Mouse (Mus musculus): ENCODE measurements at regions not wholly inside any gene's neighbourhood (a gene's known extent, or its start where the extent isn't known, plus 50 kb on each side); places are given as distances from the start of the nearest gene placed in this dataset.

DNA sequence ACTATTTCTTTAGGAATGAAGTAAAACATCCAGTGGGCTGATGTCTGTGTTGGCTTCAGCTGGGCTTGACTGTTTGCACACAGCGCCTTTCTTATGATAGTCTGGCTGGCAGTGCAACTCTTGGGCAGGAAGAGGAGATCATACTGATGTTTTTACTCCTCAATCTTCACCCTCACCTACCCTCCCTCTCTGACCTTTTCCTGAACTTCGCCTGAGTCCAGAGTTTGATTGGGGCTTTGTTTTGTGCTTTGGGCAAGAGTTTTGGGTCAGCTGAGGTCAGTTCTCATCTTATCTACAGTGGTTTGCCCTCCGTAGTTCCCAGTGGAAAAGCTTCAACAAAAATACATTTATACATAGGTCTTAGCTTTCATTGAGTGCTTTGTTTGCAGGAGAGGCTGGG lies 118.1 kb upstream of the Dpt start:
- Histone ChIP-seq H3K27ac (no peak overlapping the region), H3K4me2 (replicated peaks) (no peak overlapping the region), H3K27me3 (ENCODE audit: control insufficient read depth, insufficient read depth, low read length) (no peaks in the 10 kb centered on the region), H3K4me1 (replicated peaks; ENCODE audit: control insufficient read depth, insufficient read depth, low read length) (no peaks in the 10 kb centered on the region), H3K9ac (no peak overlapping the region), H3K36me3 (replicated peaks; ENCODE audit: control insufficient read depth, insufficient read depth) (no peaks in the 10 kb centered on the region), H3K9me3 (ENCODE audit: control insufficient read depth, low read length) (0 out of 2 replicates have a peak, but pooled peaks cover 6% of the 10 kb centered on the region), H3K4me3 (replicated peaks; ENCODE audit: low read length) (no peak overlapping the region)
- ATAC-seq (ENCODE audit: low FRiP score), result no peak
- DNase-seq (ENCODE audit: low spot score), result no peak
- 78% methylated on average over 3 of the region's 3 CpGs for WGBS

DNA sequence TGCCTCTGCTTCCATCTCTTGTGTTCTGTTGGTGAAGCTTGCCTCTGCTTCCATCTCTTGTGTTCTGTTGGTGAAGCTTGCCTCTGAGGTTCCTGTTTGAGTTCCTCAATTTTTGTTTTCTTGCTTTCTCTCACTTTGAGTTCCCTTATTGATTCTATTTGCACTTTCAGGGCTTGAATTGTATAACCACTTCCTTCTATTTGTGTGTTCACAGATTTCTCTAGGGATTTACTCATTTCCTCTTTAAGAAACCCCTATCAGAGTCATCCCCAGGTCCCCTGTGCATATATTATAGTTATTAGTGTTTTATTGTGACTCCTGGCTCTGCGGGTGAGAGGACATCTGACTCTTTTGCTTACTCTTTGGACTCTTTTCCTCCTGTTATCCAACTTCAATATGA lies 144.2 kb upstream of the Dpt start:
- H3K27me3 ChIP-seq (ENCODE audit: control insufficient read depth, insufficient read depth, low read length), result no peaks in the 10 kb centered on the region

DNA sequence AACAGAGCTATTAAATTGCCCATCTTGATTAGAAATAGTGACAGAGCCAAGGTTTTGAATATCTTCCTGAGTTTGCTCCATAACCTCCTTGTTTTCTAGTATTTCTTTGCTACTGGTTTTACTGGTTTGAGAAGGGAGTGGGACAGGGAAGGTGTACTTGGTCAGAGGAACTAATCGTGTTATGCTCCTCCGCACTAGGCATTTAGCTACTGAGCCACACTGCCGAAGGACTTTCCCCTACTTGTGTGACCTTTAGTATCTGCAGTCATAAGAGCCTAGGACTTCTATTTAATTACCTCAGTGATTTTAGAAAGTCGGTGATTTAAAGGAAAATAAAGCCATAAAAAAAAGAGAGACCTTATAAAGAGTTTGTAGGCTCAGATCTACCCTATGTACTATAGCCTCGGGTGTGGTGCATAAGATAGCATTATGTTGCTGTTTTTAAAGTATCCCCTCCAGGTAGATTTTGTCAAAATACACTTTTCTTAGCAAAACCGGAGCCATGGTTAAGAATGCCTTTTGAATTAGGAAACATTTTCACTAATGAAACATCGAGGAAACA lies 158.5 kb upstream of the Dpt start:
- Histone ChIP-seq H3K4me1 (replicated peaks; ENCODE audit: control insufficient read depth, insufficient read depth, low read length) (no peaks in the 10 kb centered on the region), H3K27me3 (ENCODE audit: control insufficient read depth, insufficient read depth, low read length) (no peaks in the 10 kb centered on the region), H3K27ac (no peak overlapping the region), H3K36me3 (replicated peaks; ENCODE audit: control insufficient read depth, insufficient read depth) (no peaks in the 10 kb centered on the region), H3K9ac (no peak overlapping the region), H3K9me3 (ENCODE audit: control insufficient read depth, low read length) (no peaks in the 10 kb centered on the region), H3K4me2 (replicated peaks) (no peak overlapping the region), H3K4me3 (replicated peaks; ENCODE audit: low read length) (no peak overlapping the region)
- 91% methylated on average over 7 of the region's 7 CpGs for WGBS
- no peak for ATAC-seq (ENCODE audit: low FRiP score)
- no peak for DNase-seq (ENCODE audit: low spot score)

More for the DNA sequence above, 144.2 kb upstream of the Dpt start:
- Histone ChIP-seq H3K27ac (no peak overlapping the region), H3K9me3 (ENCODE audit: control insufficient read depth, low read length) (0 out of 2 replicates have a peak, but pooled peaks cover 5% of the 10 kb centered on the region), H3K9ac (no peak overlapping the region), H3K4me3 (replicated peaks; ENCODE audit: low read length) (no peak overlapping the region), H3K4me2 (replicated peaks) (no peak overlapping the region), H3K4me1 (replicated peaks; ENCODE audit: control insufficient read depth, insufficient read depth, low read length) (no peaks in the 10 kb centered on the region), H3K36me3 (replicated peaks; ENCODE audit: control insufficient read depth, insufficient read depth) (no peaks in the 10 kb centered on the region)
- 98% methylated on average over 1 of the region's 1 CpGs for WGBS
- ATAC-seq (ENCODE audit: low FRiP score) (no peak), DNase-seq (ENCODE audit: low spot score) (no peak)

GRCm38 (mm10) chr1:164631679-164632078 lies 164.8 kb upstream of the Dpt start:
- ATAC-seq (ENCODE audit: low FRiP score), result no peak
- 83% methylated on average over 6 of the region's 6 CpGs for WGBS
- no peak for DNase-seq (ENCODE audit: low spot score)
- Histone ChIP-seq H3K27me3 (ENCODE audit: control insufficient read depth, insufficient read depth, low read length) (no peaks in the 10 kb centered on the region), H3K36me3 (replicated peaks; ENCODE audit: control insufficient read depth, insufficient read depth) (no peaks in the 10 kb centered on the region), H3K4me2 (replicated peaks) (no peak overlapping the region), H3K9me3 (ENCODE audit: control insufficient read depth, low read length) (no peaks in the 10 kb centered on the region), H3K4me3 (replicated peaks; ENCODE audit: low read length) (no peak overlapping the region), H3K4me1 (replicated peaks; ENCODE audit: control insufficient read depth, insufficient read depth, low read length) (no peaks in the 10 kb centered on the region), H3K27ac (no peak overlapping the region), H3K9ac (no peak overlapping the region)

DNA sequence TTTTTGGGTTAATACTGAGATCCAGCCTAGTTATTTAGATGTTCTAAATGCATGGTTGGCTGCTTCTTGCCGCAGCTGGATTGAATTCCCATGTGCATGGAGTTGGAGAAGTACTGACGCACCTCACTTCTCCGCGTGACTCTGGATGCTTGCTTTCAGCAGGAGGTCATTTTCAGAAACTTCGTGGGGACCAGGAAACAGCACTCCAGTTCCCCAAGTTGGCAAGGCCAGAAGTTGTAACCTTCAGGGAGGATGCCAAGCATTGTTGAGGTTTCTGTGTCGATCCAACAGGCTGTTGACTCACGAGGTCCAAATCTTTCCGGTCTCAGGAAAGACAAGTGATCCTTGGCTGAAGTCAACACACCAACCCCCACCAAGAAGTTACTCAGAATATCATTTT lies 167.6 kb upstream of the Dpt start:
- H3K9me3 ChIP-seq (ENCODE audit: control insufficient read depth, low read length), result no peaks in the 10 kb centered on the region
- H3K36me3 ChIP-seq (replicated peaks; ENCODE audit: control insufficient read depth, insufficient read depth), result no peaks in the 10 kb centered on the region
- DNase-seq (ENCODE audit: low spot score) (no peak), ATAC-seq (ENCODE audit: low FRiP score) (no peak)
- H3K9ac ChIP-seq, result no peak overlapping the region
- H3K4me1 ChIP-seq (replicated peaks; ENCODE audit: control insufficient read depth, insufficient read depth, low read length), result no peaks in the 10 kb centered on the region
- H3K27me3 ChIP-seq (ENCODE audit: control insufficient read depth, insufficient read depth, low read length), result no peaks in the 10 kb centered on the region
- 84% methylated on average over 8 of the region's 8 CpGs for WGBS
- no peak overlapping the region for H3K4me2 ChIP-seq (replicated peaks)
- H3K4me3 ChIP-seq (replicated peaks; ENCODE audit: low read length), result no peak overlapping the region
- no peak overlapping the region for H3K27ac ChIP-seq

DNA sequence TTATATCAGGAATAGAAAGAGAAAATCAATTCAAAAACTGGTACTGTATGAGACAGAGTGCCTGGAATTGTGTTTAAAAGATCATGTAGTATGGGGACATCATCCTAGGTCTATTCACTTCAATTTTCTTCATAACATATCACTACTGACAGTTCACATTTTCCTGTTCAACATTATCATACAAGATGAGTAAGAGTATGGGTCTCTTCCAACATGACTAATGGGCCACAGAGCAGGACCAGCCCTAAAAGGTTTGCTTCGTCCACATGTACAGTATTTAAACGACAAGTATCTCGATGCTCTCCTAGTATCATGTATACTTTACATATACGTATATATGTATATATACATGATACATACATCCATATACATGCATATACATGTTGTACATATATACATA lies 164.8 kb upstream of the Atp1b1 start:
- H3K27me3 ChIP-seq (ENCODE audit: control insufficient read depth, insufficient read depth, low read length), result no peaks in the 10 kb centered on the region
- no peaks in the 10 kb centered on the region for H3K36me3 ChIP-seq (replicated peaks; ENCODE audit: control insufficient read depth, insufficient read depth)
- no peak for ATAC-seq (ENCODE audit: low FRiP score)
- H3K4me2 ChIP-seq (replicated peaks), result no peak overlapping the region
- WGBS, result 92% methylated on average over 4 of the region's 4 CpGs
- DNase-seq (ENCODE audit: low spot score), result no peak
- H3K9me3 ChIP-seq (ENCODE audit: control insufficient read depth, low read length), result no peaks in the 10 kb centered on the region
- no peak overlapping the region for H3K27ac ChIP-seq
- H3K9ac ChIP-seq, result no peak overlapping the region
- no peaks in the 10 kb centered on the region for H3K4me1 ChIP-seq (replicated peaks; ENCODE audit: control insufficient read depth, insufficient read depth, low read length)
- no peak overlapping the region for H3K4me3 ChIP-seq (replicated peaks; ENCODE audit: low read length)

GRCm38 (mm10) chr1:164622417-164622816 lies 164.3 kb upstream of the Atp1b1 start:
- 97% methylated on average over 3 of the region's 3 CpGs for WGBS
- DNase-seq (ENCODE audit: low spot score) (no peak), ATAC-seq (ENCODE audit: low FRiP score) (no peak)

DNA sequence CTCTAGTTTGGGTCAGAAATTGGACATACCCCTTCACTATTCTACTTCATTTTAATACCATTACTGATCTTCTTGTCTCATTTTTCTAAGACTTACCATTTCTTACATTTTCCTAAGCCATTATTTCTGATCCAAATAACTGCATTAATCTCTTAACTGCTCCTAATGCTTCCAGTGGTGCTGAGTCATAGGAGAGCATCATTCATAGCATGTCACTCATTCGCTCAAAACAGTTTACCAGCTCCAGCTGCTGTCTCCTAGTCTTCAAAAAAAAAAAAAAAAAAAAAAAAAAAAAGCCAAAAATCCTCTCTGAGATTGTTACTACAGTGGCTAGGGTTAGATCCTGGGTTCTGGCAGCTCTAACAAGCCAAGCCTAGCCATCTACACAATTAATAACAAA lies 162.0 kb upstream of the Atp1b1 start:
- Histone ChIP-seq H3K27me3 (ENCODE audit: control insufficient read depth, insufficient read depth, low read length) (no peaks in the 10 kb centered on the region), H3K9ac (no peak overlapping the region), H3K9me3 (ENCODE audit: control insufficient read depth, low read length) (no peaks in the 10 kb centered on the region), H3K27ac (no peak overlapping the region), H3K4me1 (replicated peaks; ENCODE audit: control insufficient read depth, insufficient read depth, low read length) (no peaks in the 10 kb centered on the region), H3K36me3 (replicated peaks; ENCODE audit: control insufficient read depth, insufficient read depth) (no peaks in the 10 kb centered on the region), H3K4me2 (replicated peaks) (no peak overlapping the region), H3K4me3 (replicated peaks; ENCODE audit: low read length) (no peak overlapping the region)
- ATAC-seq (ENCODE audit: low FRiP score) (no peak), DNase-seq (ENCODE audit: low spot score) (no peak)
- WGBS, result 88% methylated on average over 1 of the region's 1 CpGs

More at GRCm38 (mm10) chr1:164622417-164622816, 164.3 kb upstream of the Atp1b1 start:
- no peak overlapping the region for H3K4me3 ChIP-seq (replicated peaks; ENCODE audit: low read length)
- no peaks in the 10 kb centered on the region for H3K9me3 ChIP-seq (ENCODE audit: control insufficient read depth, low read length)
- H3K36me3 ChIP-seq (replicated peaks; ENCODE audit: control insufficient read depth, insufficient read depth), result no peaks in the 10 kb centered on the region
- no peak overlapping the region for H3K27ac ChIP-seq
- no peak overlapping the region for H3K4me2 ChIP-seq (replicated peaks)
- no peak overlapping the region for H3K9ac ChIP-seq
- H3K27me3 ChIP-seq (ENCODE audit: control insufficient read depth, insufficient read depth, low read length), result no peaks in the 10 kb centered on the region
- H3K4me1 ChIP-seq (replicated peaks; ENCODE audit: control insufficient read depth, insufficient read depth, low read length), result no peaks in the 10 kb centered on the region

GRCm38 (mm10) chr1:164617871-164618270 lies 159.7 kb upstream of the Atp1b1 start:
- Histone ChIP-seq H3K36me3 (replicated peaks; ENCODE audit: control insufficient read depth, insufficient read depth) (no peaks in the 10 kb centered on the region), H3K4me1 (replicated peaks; ENCODE audit: control insufficient read depth, insufficient read depth, low read length) (no peaks in the 10 kb centered on the region), H3K9me3 (ENCODE audit: control insufficient read depth, low read length) (no peaks in the 10 kb centered on the region), H3K9ac (no peak overlapping the region), H3K4me2 (replicated peaks) (no peak overlapping the region), H3K27ac (no peak overlapping the region), H3K27me3 (ENCODE audit: control insufficient read depth, insufficient read depth, low read length) (no peaks in the 10 kb centered on the region), H3K4me3 (replicated peaks; ENCODE audit: low read length) (no peak overlapping the region)
- ATAC-seq (ENCODE audit: low FRiP score) (no peak), DNase-seq (ENCODE audit: low spot score) (no peak)

DNA sequence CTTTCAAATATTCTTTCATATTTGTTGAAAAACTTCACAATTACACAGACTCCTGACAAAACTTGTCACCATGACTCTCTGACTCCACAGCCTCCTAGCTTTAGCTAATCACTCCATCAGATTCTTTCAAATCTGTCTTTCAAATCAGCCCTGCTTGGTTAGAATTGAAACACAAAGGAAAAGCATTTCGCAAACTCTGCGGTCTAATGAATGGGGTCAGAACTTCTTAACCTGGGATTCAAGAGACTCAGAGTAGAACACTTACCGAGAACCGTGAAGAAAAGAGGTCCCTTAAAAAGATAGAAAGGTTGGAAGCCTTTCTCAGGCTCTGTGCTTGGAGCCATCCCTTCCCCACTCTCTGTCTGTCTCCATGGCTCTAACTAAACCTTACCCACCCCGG lies 148.9 kb upstream of the Atp1b1 start:
- ATAC-seq (ENCODE audit: low FRiP score), result no peak
- WGBS, result 58% methylated on average over 5 of the region's 5 CpGs
- H3K9me3 ChIP-seq (ENCODE audit: control insufficient read depth, low read length), result no peaks in the 10 kb centered on the region

More for the DNA sequence above, 148.9 kb upstream of the Atp1b1 start:
- no peak overlapping the region for H3K27ac ChIP-seq
- no peaks in the 10 kb centered on the region for H3K36me3 ChIP-seq (replicated peaks; ENCODE audit: control insufficient read depth, insufficient read depth)
- H3K9ac ChIP-seq, result no peak overlapping the region
- H3K4me3 ChIP-seq (replicated peaks; ENCODE audit: low read length), result no peak overlapping the region
- no peak overlapping the region for H3K4me2 ChIP-seq (replicated peaks)
- no peaks in the 10 kb centered on the region for H3K27me3 ChIP-seq (ENCODE audit: control insufficient read depth, insufficient read depth, low read length)
- H3K4me1 ChIP-seq (replicated peaks; ENCODE audit: control insufficient read depth, insufficient read depth, low read length), result no peaks in the 10 kb centered on the region
- DNase-seq (ENCODE audit: low spot score), result no peak
